Mouse (Mus musculus): ENCODE measurements at regions not wholly inside any gene's neighbourhood (a gene's known extent, or its start where the extent isn't known, plus 50 kb on each side); places are given as distances from the start of the nearest gene placed in this dataset.
"Not testable (repeated sequence)": the region's sequence is repeated elsewhere in the genome, so short reads cannot be mapped to it uniquely, and the experiment has no call there.

DNA sequence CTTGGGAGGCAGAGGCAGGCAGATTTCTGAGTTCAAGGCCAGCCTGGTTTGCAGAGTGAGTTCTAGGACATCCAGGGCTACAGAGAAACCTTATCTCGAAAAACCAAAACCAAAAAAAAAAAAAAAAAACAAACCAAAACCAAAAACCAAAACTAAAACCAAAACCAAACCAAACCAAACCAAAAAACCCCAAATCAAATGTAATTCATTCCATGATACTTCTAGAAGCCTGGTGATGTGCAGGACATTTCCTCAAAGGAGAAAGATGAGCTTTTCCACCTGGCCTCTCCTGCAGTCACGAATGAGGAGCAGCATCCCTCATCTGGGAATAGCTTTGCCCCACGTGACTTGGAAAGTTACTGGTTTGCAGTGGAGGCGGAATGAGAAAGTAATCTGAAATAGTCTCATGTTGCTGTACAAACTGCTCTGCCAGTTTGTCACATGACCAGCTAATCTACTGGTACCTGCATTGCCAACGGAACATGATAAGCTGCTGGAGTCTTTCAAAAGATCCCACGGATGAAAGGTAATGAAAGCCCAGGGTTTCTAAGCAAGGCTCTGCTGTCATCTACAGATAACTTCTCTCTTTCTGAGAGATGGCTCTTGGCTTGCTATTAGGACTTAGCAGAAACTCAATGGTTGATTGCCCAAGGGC lies 127.8 kb upstream of the Max start:
- no peak for DNase-seq (ENCODE audit: low read depth)

DNA sequence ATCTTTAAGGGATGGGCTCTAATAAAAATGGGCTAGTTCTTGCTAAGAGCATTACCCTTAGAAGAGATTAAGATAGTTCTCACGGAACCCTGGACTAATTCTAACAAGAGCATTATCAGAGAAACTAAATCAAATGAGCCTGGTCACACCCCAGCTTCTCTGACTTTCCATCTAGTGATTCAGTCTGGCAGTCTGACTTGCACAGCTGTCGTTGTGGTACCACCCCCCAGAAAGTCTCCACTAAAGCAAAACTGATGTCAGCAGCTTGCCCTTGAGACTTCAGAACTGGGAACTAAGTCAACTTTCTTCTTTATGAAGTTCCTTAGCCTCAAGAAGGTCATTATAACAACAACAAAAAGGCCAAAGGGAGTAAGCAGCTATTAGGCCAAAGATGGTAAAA lies 126.5 kb upstream of the Max start:
- DNase-seq (ENCODE audit: low read depth) = no peak

DNA sequence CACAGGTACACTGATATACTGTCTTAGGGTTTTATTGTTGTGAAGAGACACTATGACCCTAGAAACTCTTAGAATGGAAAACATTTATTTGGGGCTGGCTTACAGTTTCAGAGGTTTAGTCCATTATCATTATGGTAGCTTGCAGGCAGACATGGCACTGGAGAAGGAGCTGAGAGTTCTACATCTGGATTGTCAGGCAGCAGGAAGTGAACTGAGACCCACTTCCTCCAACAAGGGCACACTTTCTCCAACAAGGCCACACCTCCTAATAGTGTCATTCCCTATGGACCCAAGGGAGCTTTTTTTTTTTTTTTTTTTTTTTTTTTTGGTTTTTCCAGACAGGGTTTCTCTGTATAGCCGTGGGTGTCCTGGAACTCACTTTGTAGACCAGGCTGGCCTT lies 124.9 kb upstream of the Max start:
- DNase-seq (ENCODE audit: low read depth) = not testable (repeated sequence)

DNA sequence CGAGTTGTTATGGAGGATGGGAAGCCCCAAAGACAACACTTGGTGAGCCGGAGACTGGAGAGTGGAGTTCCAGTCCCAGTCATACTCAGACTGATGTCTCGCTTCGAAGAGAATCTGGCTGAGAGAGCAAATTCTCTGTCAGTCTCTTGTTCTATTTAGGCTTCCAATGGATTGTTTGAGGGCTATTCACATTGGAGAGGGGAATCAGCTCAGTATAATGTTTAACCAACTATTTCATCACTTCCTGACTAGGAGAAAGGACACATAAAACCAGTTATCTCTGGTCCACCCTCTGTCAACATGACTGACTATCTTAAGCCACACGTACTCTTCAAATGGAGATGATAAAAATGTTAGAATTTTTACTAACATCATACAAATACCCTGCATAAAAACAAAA lies 123.9 kb upstream of the Max start:
- peak; percentile 88 for DNase-seq (ENCODE audit: low read depth)

DNA sequence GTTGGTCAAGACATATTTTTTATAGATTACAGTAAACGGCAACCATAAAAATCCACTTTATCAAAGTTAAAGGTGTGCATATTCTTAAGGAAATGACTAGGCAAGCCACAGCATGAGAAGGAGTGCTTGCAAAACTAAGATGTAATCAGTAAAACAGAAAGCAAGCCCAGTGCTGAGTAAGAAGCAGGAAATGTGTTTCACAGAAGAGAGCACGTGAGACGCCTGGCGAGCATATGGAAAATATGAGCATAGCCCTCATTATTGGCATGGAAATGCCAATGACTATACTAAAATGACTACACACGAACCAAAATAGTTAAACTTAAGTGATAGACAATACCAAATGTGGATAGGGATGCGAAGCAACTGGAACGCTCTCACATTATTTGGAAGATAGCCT lies 123.2 kb upstream of the Max start:
- peak; percentile 98 for DNase-seq (ENCODE audit: low read depth)

DNA sequence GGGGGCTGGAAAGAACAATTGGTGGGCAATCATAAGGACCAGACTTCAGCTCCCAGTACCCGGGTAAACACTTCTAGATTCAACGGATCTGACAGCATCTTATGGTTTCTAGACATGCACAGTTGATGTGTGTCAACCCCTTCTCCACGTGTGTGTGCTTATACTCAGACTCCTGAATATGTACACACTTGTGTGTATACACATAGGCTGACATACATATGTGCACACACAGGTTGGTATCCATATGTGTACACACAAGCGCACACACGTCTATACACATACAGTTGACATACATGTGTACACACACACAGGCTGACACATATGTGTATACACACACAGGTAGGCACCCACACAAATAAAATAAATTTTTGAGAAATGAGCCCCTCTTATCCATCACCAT lies 122.7 kb upstream of the Max start:
- no peak for DNase-seq (ENCODE audit: low read depth)

DNA sequence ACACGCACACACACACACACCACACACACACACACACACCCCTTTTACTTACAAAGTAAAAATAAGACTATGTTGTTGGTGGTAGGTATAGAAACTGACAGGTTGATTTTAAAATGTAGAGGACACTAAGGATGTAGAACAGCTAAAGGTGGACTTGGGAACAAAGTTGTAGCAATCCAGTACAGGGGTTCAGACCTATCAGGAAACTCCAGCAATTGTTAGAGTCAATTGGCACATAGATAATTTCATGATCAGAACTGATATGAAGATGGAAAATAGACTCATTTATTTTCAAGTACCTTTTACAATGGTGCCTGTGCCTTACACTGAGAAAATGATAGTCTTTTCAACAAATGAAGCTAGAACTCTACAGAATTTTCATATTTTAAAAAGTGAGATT lies 122.3 kb upstream of the Max start:
- DNase-seq (ENCODE audit: low read depth) = no peak

DNA sequence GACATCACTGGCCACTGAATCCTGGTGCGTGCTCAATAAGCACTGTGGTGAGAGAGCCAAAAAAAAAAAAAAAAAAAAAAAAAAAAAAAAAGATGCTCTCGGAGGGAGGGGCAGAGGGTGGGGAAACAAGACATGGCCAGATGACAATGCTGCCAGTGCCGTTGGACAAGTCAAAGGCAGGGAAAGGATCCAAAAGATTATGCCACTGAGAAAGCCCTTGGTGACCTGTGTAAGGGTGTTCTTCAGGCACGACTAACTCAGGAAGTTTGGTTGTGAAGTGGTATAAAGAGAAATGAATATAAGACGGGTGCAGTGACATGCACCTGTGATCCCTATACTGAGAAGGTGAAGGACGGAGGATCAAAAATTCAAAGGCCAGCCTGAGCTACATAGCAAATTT lies 121.8 kb upstream of the Max start:
- DNase-seq (ENCODE audit: low read depth) = no peak

DNA sequence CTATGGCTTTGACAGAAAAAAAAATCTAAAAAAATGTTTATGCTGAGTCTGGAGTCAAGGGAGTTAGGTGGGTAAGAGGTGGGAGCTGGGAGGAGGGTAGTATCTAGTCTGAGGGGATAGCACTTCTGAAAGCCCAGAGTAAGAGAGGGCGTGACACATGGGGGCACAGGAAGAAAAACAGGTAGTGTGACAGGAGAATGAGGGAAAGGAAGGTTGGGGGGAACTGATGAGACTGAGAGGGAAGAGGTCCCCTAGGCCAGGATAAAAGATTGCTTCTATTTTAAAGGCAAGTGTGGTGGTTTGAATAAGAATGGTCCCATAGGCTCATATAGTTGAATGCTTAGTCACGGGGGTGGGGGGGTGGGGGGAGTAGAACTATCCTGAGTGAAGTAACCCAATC lies 119.8 kb upstream of the Max start:
- DNase-seq (ENCODE audit: low read depth) = no peak

DNA sequence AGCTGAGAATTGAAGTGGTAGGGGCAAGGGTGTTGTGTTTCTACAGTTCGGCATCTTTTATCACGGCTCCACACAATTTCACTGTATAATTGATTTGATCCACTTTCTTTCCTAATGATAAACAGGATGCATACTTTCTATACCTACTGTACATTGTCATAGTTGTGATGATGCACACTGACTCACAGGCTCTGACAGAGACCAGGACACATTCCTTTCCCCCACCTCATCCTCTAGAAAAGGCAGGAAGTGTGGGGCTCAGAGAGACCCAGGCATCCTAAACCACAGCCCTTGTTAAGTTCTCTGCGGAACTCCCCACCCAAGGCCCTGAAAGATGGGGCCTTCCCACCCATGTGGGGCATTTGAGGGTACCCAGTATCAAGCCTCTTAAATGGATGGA lies 117.5 kb upstream of the Max start:
- DNase-seq (ENCODE audit: low read depth) = no peak

DNA sequence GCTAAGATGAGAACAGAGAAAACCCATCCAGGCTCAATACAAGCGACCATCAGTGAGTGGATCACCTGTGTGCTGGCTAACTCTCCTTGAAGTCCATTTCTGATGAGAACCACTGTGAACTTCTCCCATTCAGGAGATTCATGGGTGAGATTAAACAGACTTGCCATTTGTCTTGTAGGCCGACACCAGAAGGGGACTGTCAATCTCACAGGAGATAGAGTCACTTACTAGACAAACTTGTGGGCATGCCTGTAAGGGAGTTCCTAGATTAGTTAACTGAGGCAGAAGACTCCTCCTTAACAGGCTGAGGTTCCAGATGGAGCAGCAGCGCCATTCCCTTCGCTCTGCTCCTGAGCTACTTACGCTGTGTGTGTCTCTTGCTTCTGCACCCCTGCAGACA lies 114.7 kb upstream of the Max start:
- no peak for DNase-seq (ENCODE audit: low read depth)

DNA sequence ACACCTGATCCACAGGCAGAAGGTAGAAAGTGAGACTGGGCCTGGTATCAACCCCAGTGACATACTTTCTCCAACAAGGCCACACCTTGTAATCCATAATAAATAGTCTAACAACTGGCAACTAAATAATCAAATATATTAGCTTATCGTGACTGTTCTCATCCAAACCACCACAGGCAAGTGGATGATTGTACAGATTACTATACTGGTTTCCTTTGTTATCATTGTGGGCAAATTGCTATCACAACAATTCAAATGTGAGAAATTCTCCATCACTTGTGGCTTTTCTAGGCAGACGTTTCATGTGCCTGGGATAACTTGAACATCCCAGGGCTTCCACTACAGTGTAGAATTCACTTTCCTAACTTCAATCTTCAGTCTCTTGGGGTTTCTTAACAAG lies 112.6 kb upstream of the Max start:
- DNase-seq (ENCODE audit: low read depth) = no peak

DNA sequence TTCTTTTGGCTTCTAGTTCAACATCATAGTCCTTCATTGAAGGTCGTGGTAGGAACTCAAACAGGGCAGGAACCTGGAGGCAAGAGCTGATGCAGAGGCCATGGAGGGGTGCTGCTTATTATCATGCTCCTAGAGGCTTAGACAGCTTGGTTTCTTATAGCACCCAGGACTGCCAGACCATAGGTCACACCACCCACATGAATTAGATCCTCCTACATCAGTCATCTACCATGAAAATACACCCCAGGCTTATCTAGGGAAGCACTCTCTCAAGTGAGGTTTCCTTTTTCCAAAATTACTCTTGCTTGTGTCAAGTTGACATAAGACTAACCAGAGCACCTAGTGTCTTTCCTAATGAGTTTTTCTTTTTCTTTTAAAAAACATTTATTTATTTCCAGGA lies 109.7 kb upstream of the Max start:
- DNase-seq (ENCODE audit: low read depth) = peak; percentile 90

DNA sequence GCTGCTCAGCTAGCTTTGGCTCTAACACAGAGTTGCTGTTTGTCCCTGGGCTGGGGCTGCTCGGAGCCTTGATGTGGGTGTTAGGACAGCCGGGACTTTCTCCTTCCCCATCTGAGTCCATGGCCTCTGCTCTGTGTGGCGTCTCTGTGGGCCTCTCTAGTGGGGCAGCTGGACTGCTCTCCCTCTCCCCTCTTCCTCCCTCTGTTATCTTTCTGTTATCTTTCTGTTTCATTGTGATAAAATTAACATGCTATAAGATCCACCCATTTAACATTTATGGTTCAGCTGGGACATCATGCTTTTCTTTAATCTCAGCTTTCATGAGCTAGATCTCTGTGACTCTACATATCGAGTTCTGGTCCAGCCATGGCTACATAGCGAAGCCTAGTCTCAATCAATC lies 105.9 kb upstream of the Max start:
- no peak for DNase-seq (ENCODE audit: low read depth)

DNA sequence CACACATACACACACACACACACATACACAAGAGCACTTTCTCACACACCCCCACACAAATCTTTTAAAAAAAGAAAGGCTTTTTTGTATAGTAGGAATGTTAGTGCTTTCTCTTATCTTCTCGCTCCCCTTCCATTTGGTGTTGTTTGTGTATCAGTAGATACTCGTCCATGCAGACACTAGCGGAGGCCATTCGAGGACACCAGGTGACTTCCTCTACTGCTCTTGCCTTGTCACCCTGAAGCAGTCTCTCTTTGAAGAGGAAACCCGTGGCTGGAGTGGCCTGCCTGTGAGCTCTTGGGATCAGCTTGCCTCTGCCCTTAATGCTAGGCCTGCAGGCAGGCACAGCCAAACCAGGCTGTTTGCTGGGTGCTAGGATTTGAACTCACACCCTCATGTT lies 105.1 kb upstream of the Max start:
- DNase-seq (ENCODE audit: low read depth) = peak; percentile 52

DNA sequence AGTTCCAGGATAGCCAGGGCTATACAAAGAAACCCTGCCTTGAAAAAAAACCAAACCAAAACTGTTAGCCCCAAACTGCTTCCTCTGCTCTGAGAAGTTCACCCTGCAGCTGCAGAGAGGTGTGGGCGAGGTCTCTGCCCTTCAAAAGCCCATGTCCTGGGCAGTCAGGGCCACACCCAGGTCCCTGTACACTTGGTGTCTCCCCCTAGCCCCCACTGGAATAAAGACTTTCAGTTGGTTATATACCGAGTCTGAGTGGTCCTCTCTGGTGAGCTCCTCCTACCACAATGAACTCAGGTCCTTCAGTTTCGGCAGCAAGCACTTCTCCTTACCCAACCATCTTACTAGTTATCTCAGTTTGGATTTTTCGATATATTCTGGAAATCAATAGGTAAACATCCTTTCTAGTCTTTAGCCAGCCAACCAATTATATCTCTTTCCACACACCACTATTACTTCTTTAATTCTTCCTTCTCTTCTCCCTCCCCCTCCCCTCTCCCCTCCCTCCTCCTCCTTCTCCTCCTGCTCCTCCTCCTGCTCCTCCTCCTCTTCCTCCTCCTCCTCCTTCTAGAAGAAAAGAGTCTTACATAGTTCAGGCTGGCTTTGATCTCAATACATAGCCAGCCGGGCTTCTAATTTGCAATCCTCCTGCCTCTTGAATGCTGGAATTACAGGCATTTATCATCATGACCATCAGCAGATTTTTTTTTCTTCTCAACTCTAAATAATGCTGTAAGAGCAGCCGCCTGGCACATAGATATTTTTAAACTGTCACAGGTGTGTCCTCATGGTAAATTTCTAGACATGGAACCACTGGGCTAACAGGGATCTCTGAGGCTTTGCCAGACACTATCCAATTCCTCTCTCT lies 103.9 kb upstream of the Max start:
- DNase-seq (ENCODE audit: low read depth) = no peak

DNA sequence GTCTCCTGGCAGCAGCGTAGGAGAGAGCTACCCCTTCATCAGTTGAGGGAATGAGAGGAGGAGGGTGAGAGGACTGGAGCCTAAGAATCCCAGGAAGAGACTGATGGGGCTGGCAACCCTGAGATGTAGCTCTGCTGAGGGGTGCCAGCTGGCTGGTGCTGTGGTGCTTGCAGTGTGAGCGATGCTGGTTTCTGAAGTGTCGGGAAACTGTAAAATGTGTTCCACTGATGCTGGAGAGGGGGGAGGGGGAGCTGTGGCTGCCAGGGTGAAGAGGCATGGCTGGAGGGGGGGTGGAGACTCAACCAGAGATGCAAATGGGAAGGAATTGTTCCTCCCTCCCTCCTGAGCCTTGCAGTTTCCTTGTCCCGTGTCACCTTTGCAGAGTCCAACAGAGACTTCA lies 102.0 kb upstream of the Max start:
- DNase-seq (ENCODE audit: low read depth) = no peak

DNA sequence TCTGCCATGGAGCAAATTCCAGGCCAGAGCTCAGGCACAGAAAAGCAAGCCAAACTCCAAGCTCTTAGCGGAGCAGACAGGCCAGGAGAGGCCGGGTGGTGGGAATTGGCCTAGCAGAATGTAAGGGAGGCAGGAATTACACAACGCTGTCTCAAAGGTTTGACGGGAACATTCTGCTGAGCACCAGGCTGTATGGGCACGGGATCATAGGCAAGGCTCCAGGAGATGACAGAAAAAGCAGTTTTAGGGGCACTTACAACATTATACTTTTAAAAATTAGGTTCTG lies 99.5 kb upstream of the Max start:
- DNase-seq (ENCODE audit: low read depth) = no peak

DNA sequence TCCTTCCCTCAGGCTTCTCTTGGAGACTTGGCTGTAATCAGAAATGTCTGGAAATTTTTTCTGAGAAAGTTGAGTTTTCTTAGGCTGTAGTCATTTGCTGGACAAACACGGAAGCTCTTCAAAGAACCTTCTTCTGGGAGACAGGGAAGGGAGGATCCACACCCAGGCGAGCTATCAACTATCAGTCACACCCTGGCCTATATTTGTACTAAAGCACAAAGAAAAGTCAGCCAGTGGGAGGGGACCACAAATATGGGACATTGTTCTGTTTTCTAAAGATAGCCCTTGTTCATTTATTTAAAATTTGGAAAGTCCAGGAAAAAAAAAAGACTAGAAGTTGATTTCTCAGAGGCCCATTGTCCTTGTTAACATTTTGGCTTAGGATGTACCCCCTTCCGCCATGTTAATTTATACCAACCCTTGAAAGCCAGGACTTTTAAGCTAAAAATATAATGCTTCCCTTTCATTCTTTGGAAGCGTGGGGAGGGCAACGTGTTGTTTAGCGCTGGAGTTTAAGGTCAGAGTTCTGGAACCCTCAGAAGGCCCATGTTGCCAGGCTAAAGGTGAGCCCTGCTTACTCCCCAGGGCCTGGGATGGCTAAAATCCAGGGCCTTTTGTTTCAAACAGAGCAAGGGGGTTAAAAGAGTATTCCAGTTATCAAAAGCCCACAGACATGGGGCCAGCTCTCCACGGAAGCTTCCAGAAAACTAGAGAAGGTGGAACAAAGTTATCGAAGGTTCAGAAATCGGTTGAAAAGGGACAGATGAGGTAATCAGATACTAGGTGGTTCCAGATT lies 99.0 kb upstream of the Max start:
- DNase-seq (ENCODE audit: low read depth) = no peak

DNA sequence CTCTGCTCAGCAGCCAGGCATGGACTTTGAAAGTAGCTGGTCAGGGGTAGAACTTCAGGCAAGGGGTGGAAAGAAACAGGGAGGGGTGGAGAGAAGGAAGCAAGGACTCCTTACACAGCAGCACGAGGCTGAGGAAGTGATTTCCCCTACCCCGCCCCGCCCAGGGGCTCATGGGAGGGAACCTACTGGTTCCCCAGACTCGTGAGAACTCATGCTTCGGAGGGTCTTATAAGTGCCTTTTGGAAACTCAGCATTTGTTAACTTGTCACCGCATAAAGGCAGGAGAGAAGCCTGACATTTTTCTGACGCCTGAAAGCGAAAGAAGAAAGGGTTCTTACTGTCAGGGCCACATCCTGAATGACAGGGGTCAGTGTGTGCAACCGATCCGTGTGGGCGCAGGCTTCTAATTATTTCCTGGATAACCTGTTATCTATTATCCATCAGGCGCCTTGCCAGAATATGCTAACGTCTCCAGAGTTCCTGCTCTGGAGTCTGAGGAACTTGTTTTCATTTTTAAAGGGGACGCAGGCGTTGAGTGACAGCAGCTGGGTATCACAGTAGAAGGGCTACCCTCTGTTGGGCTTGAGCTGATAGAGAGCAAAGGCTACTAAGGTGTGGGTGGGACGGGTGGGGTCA lies 98.2 kb upstream of the Max start:
- peak; percentile 91 for DNase-seq (ENCODE audit: low read depth)

DNA sequence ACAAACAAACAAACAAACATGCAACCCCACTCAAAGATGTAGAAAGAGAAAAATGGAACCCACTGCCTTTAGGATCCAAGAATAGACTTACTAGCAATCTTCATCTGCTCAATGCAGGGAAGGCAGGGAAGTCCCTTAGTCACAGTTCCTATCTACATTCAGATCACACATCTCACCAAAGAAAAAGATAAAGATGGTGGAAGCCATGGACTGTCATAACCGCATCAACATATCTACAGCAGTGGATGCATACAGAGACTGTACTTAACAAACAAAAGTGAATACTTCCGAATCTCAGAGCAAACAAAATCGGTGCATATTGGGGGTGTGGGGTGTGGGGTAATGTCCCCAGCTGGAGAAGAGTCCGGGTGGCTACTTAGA lies 97.7 kb upstream of the Max start:
- DNase-seq (ENCODE audit: low read depth) = no peak

DNA sequence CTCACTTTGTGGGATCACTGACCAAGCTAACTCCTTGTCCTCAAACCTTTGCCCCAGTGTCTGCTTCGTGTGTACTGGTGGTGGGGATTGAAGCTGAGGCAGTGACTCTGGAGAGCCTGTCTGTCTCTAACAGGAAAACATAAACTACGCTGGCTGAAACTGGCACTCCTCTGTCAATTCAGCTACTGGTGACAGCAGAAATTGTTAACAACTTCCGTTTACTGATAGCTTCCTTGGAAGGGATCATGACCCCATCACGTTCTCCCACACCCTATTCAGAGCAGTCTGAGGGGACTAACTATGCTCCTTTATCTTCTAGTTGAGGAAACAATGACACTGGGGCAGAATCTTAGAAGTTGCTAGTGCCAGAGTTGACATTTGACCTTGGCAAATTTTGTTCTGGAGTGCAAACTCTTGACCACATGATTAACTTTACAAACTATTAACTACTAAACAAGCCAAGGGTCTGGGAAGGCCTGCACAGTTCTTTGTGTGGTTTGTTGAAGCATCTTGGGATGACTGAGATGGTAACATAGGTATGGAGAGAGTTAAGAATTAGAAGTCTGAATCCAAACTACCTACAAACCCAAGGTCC lies 96.7 kb upstream of the Max start:
- no peak for DNase-seq (ENCODE audit: low read depth)
